Mouse (Mus musculus) embryonic fibroblast, embryonic 13.5 days (primary cell): Measurements from ENCODE around the gene Cwc22. TPM values are rescaled to one million over a fixed set of nuclear protein-coding genes. Genes with fewer than 3 reads are reported as not detected.

Experiments used
- H3K27ac ChIP-seq: 2 replicates; pipeline ENCODE4 v1.5.1; 2012; ENCODE audit warnings: low read length, control low read depth, inconsistent platforms; ENCODE audit not compliant: insufficient read depth
- H3K4me1 ChIP-seq: 2 replicates; pipeline ENCODE4 v1.6.1; 2011; ENCODE audit warnings: low read length; ENCODE audit not compliant: control insufficient read depth, insufficient read depth
- H3K4me3 ChIP-seq: 2 replicates; pipeline ENCODE4 v1.5.1; 2011; ENCODE audit warnings: mild to moderate bottlenecking, control low read depth, low read length; ENCODE audit not compliant: insufficient read depth
- CTCF ChIP-seq: IDR thresholded peaks from 2 replicates; pipeline ENCODE4 v1.5.1; 2011; ENCODE audit warnings: mild to moderate bottlenecking, control low read depth, low read length, moderate library complexity, borderline replicate concordance; ENCODE audit not compliant: insufficient read depth
- POLR2A ChIP-seq: IDR thresholded peaks from 2 replicates; pipeline ENCODE4 v1.6.1; 2011; ENCODE audit warnings: low read depth, mild to moderate bottlenecking, control low read depth, low read length, moderate library complexity
- polyA plus RNA-seq: library from polyadenylated mRNA; stranded (reverse); fragments of >200 nt; gene quantifications from 2 replicates; pipeline ENCODE4 v1.2.4, GENCODE M21; 2011; ENCODE audit warnings: low read depth; ENCODE audit not compliant: missing spikeins, insufficient read length

The Cwc22 gene
- 38.3 and 43.3 TPM in 2 replicates for polyA plus RNA-seq

DNA sequence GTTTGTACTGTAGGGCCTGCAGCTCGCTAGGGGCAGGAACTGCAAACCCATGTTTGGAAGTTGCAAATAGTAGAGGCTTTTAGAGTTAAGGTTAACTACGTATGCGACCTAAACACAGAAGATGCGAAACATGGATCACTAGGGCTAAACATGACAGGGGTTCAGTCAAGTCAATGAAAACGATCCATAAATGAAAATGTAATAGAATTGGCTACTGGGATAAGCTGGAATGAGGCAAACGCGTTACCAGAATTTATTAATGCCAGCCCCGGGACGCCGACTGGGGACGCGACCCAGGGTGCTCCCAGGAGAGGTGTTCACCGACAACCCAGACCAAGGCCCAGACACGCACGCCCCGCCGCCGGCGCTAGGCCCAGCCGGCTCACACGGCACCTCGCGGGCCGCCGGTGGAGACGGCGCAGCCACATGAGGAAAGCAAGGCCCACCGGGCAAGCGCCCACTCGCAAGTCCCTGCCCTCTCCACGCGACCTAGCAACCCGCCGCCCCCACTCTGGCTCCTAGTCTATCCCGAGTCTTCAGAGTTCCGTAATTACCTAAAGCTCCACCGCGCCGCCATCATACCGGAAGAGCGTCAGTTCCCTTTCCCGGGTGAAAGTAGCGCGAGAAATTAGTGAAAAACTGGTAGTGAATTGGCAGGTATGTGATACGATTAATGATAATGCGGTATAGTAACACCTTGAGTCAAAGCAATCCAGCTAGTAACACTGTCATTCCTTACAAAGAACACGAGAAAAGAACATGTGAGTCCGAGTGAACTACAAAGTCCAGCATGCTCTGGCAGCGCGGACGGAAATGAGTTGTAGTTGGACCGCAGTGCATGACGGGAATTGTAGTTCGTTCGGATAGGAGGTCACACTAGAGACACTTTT is at the start of gene Cwc22:
Gene Cwc22, minus strand, starts transcription at position 780 of the 890 bp plus-strand sequence.
- Histone ChIP-seq H3K27ac (peak within 1 kb of the TSS; percentile 43), H3K4me1 (peaks cover 3% of the 10 kb centered on the region; the same call in 1 of the 2 replicates), H3K4me3 (peak within 1 kb of the TSS; percentile 95)
- TF ChIP-seq POLR2A = peak; percentile 61
- TF ChIP-seq CTCF = no peak

GRCm38 (mm10) chr2:77993727-77994401 is 47.7 kb upstream of the Cwc22 start:
- no peaks in the 10 kb centered on the region for H3K4me1 ChIP-seq
- H3K4me3 ChIP-seq = no peak overlapping the region
- TF ChIP-seq POLR2A (no peak), CTCF (no peak)
- no peak overlapping the region for H3K27ac ChIP-seq

GRCm38 (mm10) chr2:77992951-77993604 is 46.9 kb upstream of the Cwc22 start:
- Histone ChIP-seq H3K27ac (no peak overlapping the region), H3K4me3 (no peak overlapping the region), H3K4me1 (no peaks in the 10 kb centered on the region)
- no peak for TF ChIP-seq POLR2A
- no peak for TF ChIP-seq CTCF

GRCm38 (mm10) chr2:77990820-77991219 is 44.6 kb upstream of the Cwc22 start:
- TF ChIP-seq POLR2A (no peak), CTCF (no peak)
- Histone ChIP-seq H3K4me1 (no peaks in the 10 kb centered on the region), H3K4me3 (no peak overlapping the region), H3K27ac (no peak overlapping the region)

GRCm38 (mm10) chr2:77990121-77990520 is 43.9 kb upstream of the Cwc22 start:
- no peak overlapping the region for H3K27ac ChIP-seq
- no peak overlapping the region for H3K4me3 ChIP-seq
- H3K4me1 ChIP-seq = no peaks in the 10 kb centered on the region
- TF ChIP-seq POLR2A (no peak), CTCF (no peak)

- TF ChIP-seq POLR2A (no peak), CTCF (no peak)
- H3K27ac ChIP-seq = no peak overlapping the region
- no peak overlapping the region for H3K4me3 ChIP-seq
- no peaks in the 10 kb centered on the region for H3K4me1 ChIP-seq
Observed at GRCm38 (mm10) chr2:77989390-77989789, 43.2 kb upstream of the Cwc22 start.

- TF ChIP-seq CTCF (no peak), POLR2A (no peak)
- H3K4me1 ChIP-seq = no peaks in the 10 kb centered on the region
- H3K27ac ChIP-seq = no peak overlapping the region
- no peak overlapping the region for H3K4me3 ChIP-seq
Observed at GRCm38 (mm10) chr2:77985991-77986730, 40.0 kb upstream of the Cwc22 start.

DNA sequence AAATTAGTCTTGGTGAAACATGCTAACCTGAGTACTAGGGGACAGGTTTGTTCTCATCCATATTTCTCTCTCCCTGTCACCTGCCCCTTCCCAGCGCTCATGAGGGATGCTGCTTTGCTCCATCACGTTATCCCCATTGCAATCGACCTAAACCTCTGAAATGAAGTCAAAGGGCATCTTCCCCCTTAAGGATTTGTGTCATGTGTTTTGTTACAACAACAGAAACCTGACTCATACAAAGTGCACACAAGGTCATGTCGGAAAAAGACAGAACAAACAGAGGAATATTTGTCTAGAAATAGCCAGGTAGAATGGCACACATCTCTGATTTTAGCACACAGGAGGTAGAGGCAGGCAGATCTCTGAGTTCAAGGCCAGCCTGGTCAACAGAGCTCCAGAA is 38.0 kb upstream of the Cwc22 start:
- Histone ChIP-seq H3K4me1 (no peaks in the 10 kb centered on the region), H3K4me3 (no peak overlapping the region), H3K27ac (no peak overlapping the region)
- no peak for TF ChIP-seq CTCF
- no peak for TF ChIP-seq POLR2A

DNA sequence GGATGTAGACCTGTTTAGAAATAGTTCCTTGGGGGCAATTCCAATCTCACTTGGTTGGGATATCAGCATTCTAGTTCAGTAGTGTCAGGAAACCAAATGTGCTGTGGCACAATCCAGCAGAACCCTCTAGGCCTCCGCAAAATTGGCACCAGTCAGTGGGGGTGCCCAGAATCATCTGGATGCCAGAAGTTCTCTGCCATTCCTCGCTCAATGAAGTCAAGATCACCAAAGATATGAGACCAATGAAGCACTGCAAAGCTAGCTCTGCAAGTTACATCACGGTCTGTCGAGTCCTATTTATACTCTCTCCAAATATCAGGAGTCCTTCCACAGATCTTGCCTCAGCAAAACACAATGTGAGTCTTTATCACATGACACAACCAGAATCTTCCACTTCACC is 35.7 kb upstream of the Cwc22 start:
- Histone ChIP-seq H3K4me1 (no peaks in the 10 kb centered on the region), H3K4me3 (no peak overlapping the region), H3K27ac (no peak overlapping the region)
- TF ChIP-seq CTCF (no peak), POLR2A (no peak)
